Mouse (Mus musculus) 416B (cell line): ENCODE results near the gene Tctex1d1.

Source experiments
- DNase-seq: peaks from one replicate; pipeline ENCODE4 v3.0.0; 2011; ENCODE audit warnings: low read depth

The Tctex1d1 gene

GRCm38 (mm10) chr4:102978440-102978839 lies at the start of gene Tctex1d1:
Gene Tctex1d1, plus strand, starts transcription at chr4:102978606.
- DNase-seq: no peak

DNA sequence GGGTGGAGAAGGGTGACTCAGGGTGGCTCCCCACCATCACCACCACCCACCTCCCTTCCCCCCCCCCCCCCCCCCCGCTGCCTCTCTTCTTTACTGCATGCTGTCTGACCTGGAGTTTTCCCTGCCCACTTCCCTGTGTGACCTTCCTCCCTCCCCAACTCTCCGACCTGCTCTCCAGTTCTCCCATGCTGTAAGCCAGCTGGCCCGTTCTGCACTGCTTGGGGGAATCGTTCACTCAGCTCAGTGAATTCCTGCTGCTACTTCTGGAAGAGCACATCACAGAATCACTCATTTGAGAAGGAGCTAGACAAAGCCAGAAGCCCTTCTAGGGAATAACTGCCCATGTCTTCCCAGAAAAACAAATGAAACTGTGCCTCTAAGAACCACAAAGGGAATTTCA lies 48.9 kb upstream of the Tctex1d1 start:
- DNase-seq: no peak

- peak; percentile 37 for DNase-seq
Measured at GRCm38 (mm10) chr4:102930679-102931078, 47.7 kb upstream of the Tctex1d1 start.

- no peak for DNase-seq
Measured at GRCm38 (mm10) chr4:102940266-102940665, 38.1 kb upstream of the Tctex1d1 start.

GRCm38 (mm10) chr4:102940738-102941137 lies 37.7 kb upstream of the Tctex1d1 start:
- no peak for DNase-seq

DNA sequence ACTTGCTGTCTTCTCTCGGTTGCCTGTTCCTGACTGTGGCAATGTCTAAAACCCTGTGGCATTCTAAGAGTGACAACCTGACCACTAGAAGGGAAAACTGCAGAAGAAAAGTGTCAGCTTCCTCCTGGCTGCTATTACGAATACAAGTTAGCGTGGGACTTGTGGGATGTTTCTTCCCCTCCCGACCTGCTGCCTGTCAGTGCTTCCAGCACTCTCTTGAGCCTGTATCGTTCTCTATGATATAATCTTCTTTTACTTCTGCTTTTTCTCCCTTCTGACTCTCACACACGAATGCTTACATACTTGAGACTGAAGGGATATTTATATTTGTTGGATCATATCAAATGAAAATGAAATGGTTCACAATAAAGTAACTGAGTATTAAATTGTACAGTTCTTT lies 34.1 kb upstream of the Tctex1d1 start:
- peak; percentile 28 for DNase-seq

- DNase-seq: no peak
Measured at GRCm38 (mm10) chr4:102952476-102952875, 25.9 kb upstream of the Tctex1d1 start.

DNA sequence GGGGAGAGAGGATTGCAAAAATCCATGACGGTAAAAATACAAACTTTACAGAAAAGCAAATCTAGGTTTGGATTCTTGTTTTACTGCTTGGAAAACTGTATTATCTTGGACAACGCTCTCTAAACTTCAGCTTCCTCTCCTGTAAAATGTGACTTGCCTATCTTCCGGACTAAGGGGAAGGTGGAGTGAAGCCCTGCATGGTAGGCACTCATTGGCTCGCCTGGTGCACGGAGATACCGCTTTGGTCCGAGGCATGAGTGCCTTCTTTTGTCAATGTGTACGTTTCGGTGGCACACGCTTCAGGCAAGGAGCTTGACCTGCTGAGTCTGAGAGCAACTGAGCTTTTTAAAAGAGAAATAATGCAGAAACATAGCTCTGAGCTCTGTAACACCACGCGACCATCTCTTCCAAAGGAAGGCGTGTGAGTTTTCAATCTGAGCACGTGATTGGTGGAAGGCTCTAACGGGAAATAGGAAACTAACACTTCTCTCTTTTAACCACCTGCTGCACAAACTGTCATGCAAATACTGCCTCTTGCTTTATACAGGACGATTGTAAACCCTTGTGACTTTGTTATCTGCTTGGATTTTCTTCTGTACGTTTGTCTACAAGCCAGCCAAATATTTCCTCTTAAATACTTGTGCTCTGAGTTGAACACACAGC lies 23.0 kb upstream of the Tctex1d1 start:
- DNase-seq: no peak

- no peak for DNase-seq
Measured at GRCm38 (mm10) chr4:102959409-102959808, 19.0 kb upstream of the Tctex1d1 start.

DNA sequence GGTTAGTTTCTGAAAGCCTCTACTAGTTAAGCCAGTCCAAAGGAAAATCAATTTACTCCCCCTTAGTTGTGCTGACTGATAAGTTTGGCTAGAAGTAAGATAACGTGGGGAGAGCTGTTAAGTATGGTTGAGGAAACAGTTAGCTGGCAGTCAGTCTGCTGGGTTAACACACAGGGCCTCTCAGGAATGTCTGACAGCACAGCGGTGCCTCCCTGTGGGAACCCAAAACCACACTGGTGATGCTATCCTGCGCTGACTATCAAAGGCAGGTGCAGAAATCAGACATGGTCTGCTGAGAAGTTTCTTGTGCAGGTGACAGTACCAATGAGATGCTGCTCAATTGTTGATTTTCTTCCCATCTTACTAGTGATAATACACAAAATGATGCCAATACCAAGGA lies 14.2 kb upstream of the Tctex1d1 start:
- DNase-seq: no peak

- no peak for DNase-seq
Measured at GRCm38 (mm10) chr4:102967811-102968210, 10.6 kb upstream of the Tctex1d1 start.

- no peak for DNase-seq
Measured at GRCm38 (mm10) chr4:102969599-102969998, 8.8 kb upstream of the Tctex1d1 start.

- no peak for DNase-seq
Measured at GRCm38 (mm10) chr4:102971159-102971558, 7.2 kb upstream of the Tctex1d1 start.

- no peak for DNase-seq
Measured at GRCm38 (mm10) chr4:102972071-102972470, 6.3 kb upstream of the Tctex1d1 start.

DNA sequence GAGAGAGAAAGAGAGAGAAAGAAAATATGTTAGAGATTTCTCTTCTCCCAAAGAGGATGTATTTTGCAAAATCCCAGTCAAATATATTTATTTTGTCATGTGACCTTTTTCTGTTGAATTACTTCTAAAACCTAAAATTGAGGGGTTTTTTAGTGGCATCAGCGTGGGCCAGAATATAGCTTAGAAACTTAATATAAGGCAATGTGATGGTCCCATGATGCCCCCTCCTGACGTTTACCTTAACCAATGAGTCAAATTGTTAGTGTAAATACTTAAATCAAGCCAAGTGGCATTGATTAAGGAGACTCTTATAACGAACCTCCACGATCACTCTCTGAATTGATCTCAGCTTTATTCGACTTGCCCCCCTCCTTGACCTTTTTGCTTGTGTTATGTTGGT lies 4.2 kb upstream of the Tctex1d1 start:
- DNase-seq: no peak

DNA sequence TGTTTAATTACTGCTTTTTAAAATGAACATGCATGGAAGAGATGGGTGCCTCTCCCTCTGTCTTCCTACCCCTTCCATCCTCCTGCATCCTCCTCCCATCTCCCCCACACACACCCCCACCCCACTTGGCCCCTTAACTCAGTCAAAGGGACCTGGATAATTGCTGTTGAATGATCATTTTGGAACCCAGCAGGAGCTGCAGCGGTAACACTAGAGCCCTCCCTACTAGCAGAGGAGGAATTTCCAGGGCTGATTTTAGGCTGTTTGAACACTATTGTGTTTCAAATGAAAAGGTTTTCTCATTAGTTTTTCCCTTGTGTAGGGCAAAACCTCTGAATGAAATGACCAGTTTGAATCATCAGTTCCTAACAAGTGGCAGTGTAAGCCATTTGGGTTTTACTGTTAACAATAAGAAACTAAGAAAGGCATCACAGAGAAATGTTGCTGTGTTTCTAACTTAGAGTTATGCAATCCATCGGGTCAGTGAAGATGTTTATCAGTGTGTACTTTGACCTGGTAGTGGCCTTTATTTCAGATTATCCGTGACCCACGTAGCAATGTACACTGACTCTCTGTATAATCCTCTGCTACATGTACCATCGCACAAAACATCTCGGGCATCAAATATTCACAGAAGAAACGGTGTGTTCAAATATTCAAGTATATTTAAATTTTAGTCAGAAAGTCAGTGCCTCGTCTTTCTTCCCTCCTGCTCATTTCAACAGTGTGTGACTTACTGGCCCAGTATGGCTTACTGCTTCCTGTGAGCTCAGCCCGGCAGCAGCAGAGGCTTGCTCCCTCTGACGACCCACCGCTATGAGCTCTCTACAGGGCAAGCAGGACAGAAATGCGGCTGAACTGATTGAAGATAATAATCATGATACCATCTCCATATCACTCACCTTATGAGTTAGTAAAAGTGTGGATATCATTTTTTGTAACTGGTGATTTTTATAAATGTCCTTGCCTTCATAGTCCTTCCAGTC lies 1.8 kb upstream of the Tctex1d1 start:
- DNase-seq: no peak

- DNase-seq: no peak
Measured at GRCm38 (mm10) chr4:102977778-102978321, 556 bp upstream of the Tctex1d1 start.

- no peak for DNase-seq
Measured at GRCm38 (mm10) chr4:102979385-102979784, 979 bp downstream of the Tctex1d1 start.

- peak; percentile 36 for DNase-seq
Measured at GRCm38 (mm10) chr4:102981709-102982108, 3.3 kb downstream of the Tctex1d1 start.

DNA sequence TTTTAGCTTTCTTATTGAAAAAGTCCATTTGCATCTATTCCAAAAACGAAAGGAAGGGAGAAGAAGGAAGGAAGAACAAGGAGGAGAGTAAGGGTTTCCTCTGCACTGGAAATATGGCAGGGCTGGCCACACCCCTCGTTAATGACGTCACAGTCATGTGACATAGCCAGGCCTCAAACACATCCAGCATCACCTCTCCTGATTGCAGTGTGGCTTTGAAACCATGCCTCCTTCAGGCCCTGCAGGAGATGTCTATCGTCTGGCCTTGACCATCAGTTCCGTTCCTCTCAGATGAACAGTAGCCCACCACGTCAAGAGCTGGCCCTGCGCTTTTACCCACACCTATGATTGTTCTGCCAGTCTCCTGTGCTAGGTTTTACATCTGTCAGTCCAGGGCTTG lies 7.8 kb downstream of the Tctex1d1 start:
- peak; percentile 76 for DNase-seq

DNA sequence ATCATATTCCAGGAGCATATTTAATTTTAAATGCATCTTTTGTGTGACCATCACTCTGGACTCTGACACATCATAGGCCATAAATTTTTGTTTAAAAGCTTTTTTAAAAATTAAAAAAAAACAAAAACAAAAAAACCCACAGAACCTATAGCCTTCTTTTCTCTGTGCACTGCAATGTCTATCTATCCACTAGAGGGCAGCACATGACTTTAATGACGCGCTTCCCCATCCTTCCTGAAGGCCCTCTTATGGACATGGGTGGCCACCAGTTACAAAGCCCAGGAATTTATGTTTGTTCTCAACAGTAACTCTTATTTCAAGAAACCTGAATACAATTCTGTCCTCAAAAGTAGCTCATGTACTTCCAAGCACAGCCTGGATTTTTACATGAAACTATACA lies 8.5 kb downstream of the Tctex1d1 start:
- peak; percentile 81 for DNase-seq

DNA sequence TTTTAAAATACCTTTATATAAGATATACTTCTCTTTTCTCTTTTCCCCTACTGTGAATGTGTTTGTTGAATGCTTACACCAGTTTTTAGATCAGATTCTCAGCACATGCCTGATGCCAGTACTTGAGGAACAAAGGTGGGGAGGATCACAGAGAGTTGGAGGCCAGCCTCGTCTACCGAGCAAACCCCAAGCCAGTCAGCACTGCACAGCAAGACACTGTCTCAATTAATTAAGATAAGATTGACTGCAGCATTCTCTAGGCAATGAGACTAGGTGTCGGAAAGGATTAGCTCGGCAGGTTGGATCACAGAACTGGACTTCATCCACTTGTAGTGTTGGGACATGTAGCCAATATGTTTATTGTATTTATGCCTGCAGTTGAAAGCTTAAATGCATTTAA lies 8.9 kb downstream of the Tctex1d1 start:
- no peak for DNase-seq

- no peak for DNase-seq
Measured at GRCm38 (mm10) chr4:102987756-102988155, 9.3 kb downstream of the Tctex1d1 start.
